In the genomic region with DNA sequence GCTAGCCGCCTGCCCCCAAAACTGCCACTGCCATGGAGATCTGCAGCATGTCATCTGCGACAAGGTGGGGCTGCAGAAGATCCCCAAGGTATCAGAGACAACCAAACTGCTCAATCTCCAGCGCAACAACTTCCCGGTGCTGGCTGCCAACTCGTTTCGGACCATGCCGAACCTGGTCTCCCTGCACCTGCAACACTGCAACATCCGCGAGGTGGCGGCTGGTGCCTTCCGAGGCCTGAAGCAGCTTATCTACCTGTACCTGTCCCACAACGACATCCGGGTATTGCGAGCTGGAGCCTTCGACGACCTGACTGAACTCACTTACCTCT, we compare ENCODE assay signal across 8 mouse cellular contexts. TPM values are rescaled to one million over a fixed set of nuclear protein-coding genes. Genes with fewer than 3 reads are reported as not detected.
A peak's percentile ranks its signal among the peaks of the same experiment; 100 is the strongest.
DNase-seq lines count a peak whose midpoint lies in the region; ATAC-seq and TF ChIP-seq lines count a peak whose summit lies in the region.

No protein-coding gene starts in this region.

- DNase-seq in spleen, adult 2 months (ENCODE audit: low read depth in 1 of 2, low spot score in 2 of 2) = no peak
- no peak for DNase-seq in spleen, adult 12 weeks (ENCODE audit: low spot score)
- no peak for DNase-seq in gastrocnemius, postnatal 25 days
- DNase-seq in adrenal gland, postnatal 36 days = no peak
- DNase-seq in layer of hippocampus, postnatal 36 days = no peak

- H3K9ac ChIP-seq in forebrain, embryonic 13.5 days = peak overlapping the region; percentile 37; the same call in 1 of the 2 replicates
- no peak overlapping the region for H3K9ac ChIP-seq in liver, embryonic 15.5 days
- 0 out of 2 replicates have a peak overlapping the region, but pooled peaks have one; percentile 14 for H3K9ac ChIP-seq in stomach, embryonic 14.5 days (replicated peaks; ENCODE audit: low read depth, low read length)

- WGBS in spleen, adult 2 months = 48% methylated on average over 16 of the region's 16 CpGs
- 6% methylated on average over 16 of the region's 16 CpGs for WGBS in forebrain, embryonic 13.5 days
- 27% methylated on average over 16 of the region's 16 CpGs for WGBS in liver, embryonic 15.5 days (ENCODE audit: insufficient replicate concordance)
- WGBS in stomach, embryonic 14.5 days = 13% methylated on average over 16 of the region's 16 CpGs

- H3K27me3 ChIP-seq in spleen, adult 2 months (ENCODE audit: control insufficient read depth, insufficient read depth, low read length) = no peaks in the 10 kb centered on the region
- peaks cover 26% of the 10 kb centered on the region for H3K27me3 ChIP-seq in forebrain, embryonic 13.5 days
- peaks cover 36% of the 10 kb centered on the region for H3K27me3 ChIP-seq in liver, embryonic 15.5 days
- 0 out of 2 replicates have a peak, but pooled peaks cover 3% of the 10 kb centered on the region for H3K27me3 ChIP-seq in stomach, embryonic 14.5 days (ENCODE audit: control insufficient read depth, insufficient read depth, low read length)

- H3K9me3 ChIP-seq in forebrain, embryonic 13.5 days (replicated peaks) = no peaks in the 10 kb centered on the region
- H3K9me3 ChIP-seq in liver, embryonic 15.5 days (replicated peaks) = no peaks in the 10 kb centered on the region
- H3K9me3 ChIP-seq in stomach, embryonic 14.5 days (ENCODE audit: control insufficient read depth, low read depth, low read length) = no peaks in the 10 kb centered on the region

- peak overlapping the region; percentile 15; the same call in 1 of the 2 replicates for H3K4me3 ChIP-seq in spleen, adult 2 months (ENCODE audit: extremely low read depth, insufficient read depth, insufficient read length)
- H3K4me3 ChIP-seq in forebrain, embryonic 13.5 days = peak overlapping the region; percentile 23
- H3K4me3 ChIP-seq in liver, embryonic 15.5 days (replicated peaks) = no peak overlapping the region
- H3K4me3 ChIP-seq in stomach, embryonic 14.5 days (ENCODE audit: low read depth, low read length) = peak overlapping the region; percentile 13; the same call in 1 of the 2 replicates

- peaks cover 14% of the 10 kb centered on the region; the same call in 1 of the 2 replicates for H3K4me1 ChIP-seq in spleen, adult 2 months (ENCODE audit: control insufficient read depth, insufficient read depth, insufficient read length)
- peaks cover 14% of the 10 kb centered on the region for H3K4me1 ChIP-seq in forebrain, embryonic 13.5 days
- H3K4me1 ChIP-seq in liver, embryonic 15.5 days (replicated peaks) = peaks cover 22% of the 10 kb centered on the region; the same call in 1 of the 2 replicates
- 0 out of 2 replicates have a peak, but pooled peaks cover 6% of the 10 kb centered on the region for H3K4me1 ChIP-seq in stomach, embryonic 14.5 days (ENCODE audit: control insufficient read depth, insufficient read depth, low read length)

- TF ChIP-seq POLR2A in spleen, adult 2 months (IDR thresholded peaks at IDR 0.05; ENCODE audit: low read depth, low read length) = no peak

- no peak for ATAC-seq in forebrain, embryonic 13.5 days
- no peak for ATAC-seq in liver, embryonic 15.5 days (ENCODE audit: insufficient read depth)
- no peak for ATAC-seq in stomach, embryonic 14.5 days (ENCODE audit: insufficient number of reproducible peaks, insufficient read depth, low FRiP score, low read depth)

- H3K36me3 ChIP-seq in spleen, adult 2 months (ENCODE audit: control insufficient read depth, insufficient read depth, low read length) = peaks cover 10% of the 10 kb centered on the region
- 0 out of 2 replicates have a peak, but pooled peaks cover 3% of the 10 kb centered on the region for H3K36me3 ChIP-seq in forebrain, embryonic 13.5 days (ENCODE audit: poor library complexity, severe bottlenecking)
- no peaks in the 10 kb centered on the region for H3K36me3 ChIP-seq in liver, embryonic 15.5 days (replicated peaks)
- H3K36me3 ChIP-seq in stomach, embryonic 14.5 days (ENCODE audit: control insufficient read depth, insufficient read depth, low read length) = no peaks in the 10 kb centered on the region; the same call in 1 of the 2 replicates

- H3K27ac ChIP-seq in spleen, adult 2 months (ENCODE audit: insufficient read depth, low read length) = no peak overlapping the region
- no peak overlapping the region for H3K27ac ChIP-seq in forebrain, embryonic 13.5 days
- H3K27ac ChIP-seq in liver, embryonic 15.5 days (replicated peaks) = no peak overlapping the region
- no peak overlapping the region; the same call in 1 of the 2 replicates for H3K27ac ChIP-seq in stomach, embryonic 14.5 days (ENCODE audit: low read length)

- no peak for TF ChIP-seq CTCF in spleen, adult 2 months (IDR thresholded peaks at IDR 0.05; ENCODE audit: extremely low read depth, insufficient read depth, insufficient read length, insufficient replicate concordance)

- peak overlapping the region; percentile 61 for H3K4me2 ChIP-seq in forebrain, embryonic 13.5 days
- peak overlapping the region; percentile 52 for H3K4me2 ChIP-seq in liver, embryonic 15.5 days
- H3K4me2 ChIP-seq in stomach, embryonic 14.5 days (replicated peaks; ENCODE audit: low read depth, low read length) = peak overlapping the region; percentile 38

RNA-seq across cellular contexts. Expression of gene Chad, which starts 0.3 kb away (rescaled TPM):
- 0.11 and 0.20 TPM in 2 replicates for polyA plus RNA-seq in spleen, adult 2 months (2012; rRNA removed)
- polyA plus RNA-seq in forebrain, embryonic 13.5 days (2015; fragmentation: Nextera tagmentation; extraction: Ambion mirVana) = 0.14 and 0.19 TPM in 2 replicates
- 0.22 and 0.38 TPM in 2 replicates for polyA plus RNA-seq in liver, embryonic 15.5 days (2015; fragmentation: Nextera tagmentation; extraction: Ambion mirVana)
- 5.0 and 7.1 TPM in 2 replicates for polyA plus RNA-seq in stomach, embryonic 14.5 days (2014; fragmentation: Nextera tagmentation; extraction: Ambion mirVana)
- 10 to 100 TPM in 1 of 2 experiments, 1 to 10 TPM in 1; 5.4 to 17.5 TPM for total RNA-seq in gastrocnemius, postnatal 25 days (2021)
- not detected for total RNA-seq in adrenal gland, postnatal 36 days (2021)
- total RNA-seq in layer of hippocampus, postnatal 36 days (2021) = under 1 TPM; 0.27 to 0.53 TPM

RNA-seq across cellular contexts. Expression of gene Rsad1, which starts 16.1 kb away (rescaled TPM):
- polyA plus RNA-seq in spleen, adult 2 months (2012; rRNA removed) = 5.7 and 7.1 TPM in 2 replicates
- polyA plus RNA-seq in forebrain, embryonic 13.5 days (2015; fragmentation: Nextera tagmentation; extraction: Ambion mirVana) = 3.1 and 3.7 TPM in 2 replicates
- polyA plus RNA-seq in liver, embryonic 15.5 days (2015; fragmentation: Nextera tagmentation; extraction: Ambion mirVana) = 1.0 and 1.1 TPM in 2 replicates
- 3.1 and 3.4 TPM in 2 replicates for polyA plus RNA-seq in stomach, embryonic 14.5 days (2014; fragmentation: Nextera tagmentation; extraction: Ambion mirVana)
- 1 to 10 TPM; 2.6 to 4.1 TPM for total RNA-seq in gastrocnemius, postnatal 25 days (2021)
- total RNA-seq in adrenal gland, postnatal 36 days (2021) = 10 to 100 TPM; 11.9 to 13.3 TPM
- total RNA-seq in layer of hippocampus, postnatal 36 days (2021) = 1 to 10 TPM; 9.0 to 9.8 TPM

RNA-seq across cellular contexts. Expression of gene Acsf2, which starts 36.6 kb away (rescaled TPM):
- 33.6 and 37.1 TPM in 2 replicates for polyA plus RNA-seq in spleen, adult 2 months (2012; rRNA removed)
- polyA plus RNA-seq in forebrain, embryonic 13.5 days (2015; fragmentation: Nextera tagmentation; extraction: Ambion mirVana) = 1.4 and 1.8 TPM in 2 replicates
- 1.3 and 1.4 TPM in 2 replicates for polyA plus RNA-seq in liver, embryonic 15.5 days (2015; fragmentation: Nextera tagmentation; extraction: Ambion mirVana)
- 7.1 and 9.3 TPM in 2 replicates for polyA plus RNA-seq in stomach, embryonic 14.5 days (2014; fragmentation: Nextera tagmentation; extraction: Ambion mirVana)
- total RNA-seq in gastrocnemius, postnatal 25 days (2021) = 1 to 10 TPM; 1.6 to 3.3 TPM
- total RNA-seq in adrenal gland, postnatal 36 days (2021) = 100 to 1,000 TPM; 130 to 146 TPM
- 10 to 100 TPM; 15.1 to 17.1 TPM for total RNA-seq in layer of hippocampus, postnatal 36 days (2021)

RNA-seq across cellular contexts. Expression of gene Mycbpap, which starts 43.6 kb away (rescaled TPM):
- polyA plus RNA-seq in spleen, adult 2 months (2012; rRNA removed) = 0.06 and 0.11 TPM in 2 replicates
- 2.2 and 2.5 TPM in 2 replicates for polyA plus RNA-seq in forebrain, embryonic 13.5 days (2015; fragmentation: Nextera tagmentation; extraction: Ambion mirVana)
- polyA plus RNA-seq in liver, embryonic 15.5 days (2015; fragmentation: Nextera tagmentation; extraction: Ambion mirVana) = 0.09 TPM in 1 of 2 replicates, not detected in the other
- polyA plus RNA-seq in stomach, embryonic 14.5 days (2014; fragmentation: Nextera tagmentation; extraction: Ambion mirVana) = 1.6 and 2.1 TPM in 2 replicates
- total RNA-seq in gastrocnemius, postnatal 25 days (2021) = not detected
- total RNA-seq in adrenal gland, postnatal 36 days (2021) = 1 to 10 TPM; 3.6 to 9.7 TPM
- total RNA-seq in layer of hippocampus, postnatal 36 days (2021) = 1 to 10 TPM; 2.8 to 3.6 TPM
